Mouse (Mus musculus) telencephalon, adult 2 months (tissue): ENCODE measurements at regions not wholly inside any gene's neighbourhood (a gene's known extent, or its start where the extent isn't known, plus 50 kb on each side); places are given as distances from the start of the nearest gene placed in this dataset.

ENCODE experiments used
- DNase-seq: peaks from one replicate; pipeline ENCODE4 v3.0.0-alpha.2; 2011; ENCODE audit warnings: low read depth, low spot score

GRCm38 (mm10) chr13:51336726-51337125, 71.7 kb upstream of the S1pr3 start:
- DNase-seq, result no peak

GRCm38 (mm10) chr13:51337931-51338330, 70.5 kb upstream of the S1pr3 start:
- peak; percentile 19 for DNase-seq

- DNase-seq, result no peak
Measured at GRCm38 (mm10) chr13:51345321-51345720, 63.1 kb upstream of the S1pr3 start.

GRCm38 (mm10) chr13:51345839-51346550, 62.4 kb upstream of the S1pr3 start:
- DNase-seq, result no peak

DNA sequence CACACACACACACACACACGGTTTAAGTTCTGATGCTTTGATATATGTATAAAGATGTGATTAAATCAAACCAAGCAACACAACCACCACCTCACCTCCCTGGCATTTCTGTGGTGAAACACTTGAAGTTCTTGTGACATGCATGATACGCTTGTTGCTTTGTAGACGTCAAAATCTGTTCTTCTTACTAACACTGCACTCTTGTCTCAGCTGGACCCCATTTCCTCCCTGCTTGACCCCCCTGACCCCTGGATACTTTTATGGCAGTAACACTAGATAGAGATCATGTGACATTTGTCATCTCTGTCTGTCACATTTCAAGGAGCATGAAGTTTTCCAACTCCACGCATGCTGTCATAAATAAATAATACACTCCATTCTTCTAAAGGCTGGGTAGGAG, 59.7 kb upstream of the S1pr3 start:
- no peak for DNase-seq

DNA sequence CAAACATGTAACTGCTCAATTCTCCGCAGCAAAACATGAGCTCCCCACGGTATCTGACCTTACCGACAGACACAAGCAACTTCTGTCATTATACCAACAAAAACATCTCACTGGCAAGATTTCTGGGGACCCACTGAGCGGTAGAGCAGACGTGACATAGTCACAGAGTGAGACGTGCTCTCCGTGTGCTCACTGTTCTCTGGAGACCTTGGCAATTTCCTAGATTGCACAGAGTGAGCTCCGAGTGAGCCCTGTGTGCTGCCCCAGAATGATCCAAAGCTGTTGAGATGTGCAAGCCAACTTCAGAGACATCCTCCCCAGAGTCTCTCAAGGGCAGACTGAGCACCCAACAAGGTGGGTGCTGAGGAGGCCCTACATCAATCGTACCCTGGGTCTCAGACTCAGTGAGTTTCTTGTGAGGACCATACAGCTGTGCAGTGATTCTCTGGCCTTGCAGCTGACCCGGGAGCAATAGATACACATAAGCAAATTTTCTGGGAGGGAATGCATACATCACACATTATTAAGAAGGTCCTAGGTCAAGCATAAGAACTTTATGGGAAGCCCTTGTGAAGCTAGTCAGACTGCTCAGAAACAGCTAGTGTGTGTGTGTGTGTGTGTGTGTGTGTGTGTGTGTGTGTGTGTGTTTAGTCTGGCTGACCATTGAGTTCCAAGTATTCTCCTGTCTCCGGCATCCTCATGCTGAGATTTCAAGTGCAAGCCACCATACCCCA, 58.5 kb upstream of the S1pr3 start:
- no peak for DNase-seq

DNA sequence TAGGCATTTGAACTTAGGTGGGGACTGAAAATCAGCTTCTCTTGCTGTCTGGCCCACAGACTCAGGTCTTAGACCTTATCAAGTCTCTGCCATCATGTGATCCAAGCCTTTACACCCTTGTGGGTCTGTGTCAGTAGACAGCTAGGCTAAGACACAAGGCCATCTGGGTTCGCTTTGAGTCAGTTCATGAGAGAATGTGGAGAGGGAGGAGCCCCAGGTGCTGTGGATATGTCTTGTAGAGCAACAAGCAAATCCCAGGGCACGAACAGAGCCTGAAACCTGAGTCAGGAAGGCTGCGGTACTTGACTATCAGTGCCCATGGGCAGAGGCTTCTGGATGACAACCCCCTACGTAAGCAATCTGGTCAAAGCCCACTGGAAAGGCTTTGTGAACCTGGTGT, 55.6 kb upstream of the S1pr3 start:
- DNase-seq, result no peak

DNA sequence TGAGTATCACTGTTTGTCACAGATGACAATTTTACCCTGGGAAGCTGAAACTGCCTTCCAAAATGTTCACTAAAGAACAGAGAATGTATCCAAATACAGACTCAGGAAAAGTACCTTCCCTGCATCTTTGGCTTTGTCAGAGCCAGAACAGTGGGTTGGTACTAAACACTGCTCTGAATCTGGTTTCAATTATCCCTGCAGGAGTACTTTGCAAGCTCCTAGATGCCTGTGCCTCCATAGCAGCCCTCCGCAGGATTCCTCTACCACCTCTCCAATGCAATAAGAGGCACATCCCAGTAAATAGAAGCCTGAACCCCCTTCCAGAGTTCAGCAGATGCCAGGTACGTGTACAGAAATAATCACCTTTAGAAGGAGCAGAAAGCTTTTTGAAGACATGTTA, 52.9 kb upstream of the S1pr3 start:
- no peak for DNase-seq
